Mouse (Mus musculus): ENCODE measurements at regions not wholly inside any gene's neighbourhood (a gene's known extent, or its start where the extent isn't known, plus 50 kb on each side); places are given as distances from the start of the nearest gene placed in this dataset.

GRCm38 (mm10) chr15:38608207-38608870, 1183.0 kb downstream of the 4930447A16Rik start:
- no peak for DNase-seq (ENCODE audit: inconsistent ontology term)

GRCm38 (mm10) chr15:38609522-38609921, 1184.2 kb downstream of the 4930447A16Rik start:
- no peak for DNase-seq (ENCODE audit: inconsistent ontology term)
